Mouse (Mus musculus): ENCODE results near the gene Kif21b.

Gene Kif21b

GRCm38 (mm10) chr1:136130951-136131558, at the start of gene Kif21b:
Kif21b (plus strand) TSS chr1:136131389.
- peak; percentile 75 for DNase-seq

DNA sequence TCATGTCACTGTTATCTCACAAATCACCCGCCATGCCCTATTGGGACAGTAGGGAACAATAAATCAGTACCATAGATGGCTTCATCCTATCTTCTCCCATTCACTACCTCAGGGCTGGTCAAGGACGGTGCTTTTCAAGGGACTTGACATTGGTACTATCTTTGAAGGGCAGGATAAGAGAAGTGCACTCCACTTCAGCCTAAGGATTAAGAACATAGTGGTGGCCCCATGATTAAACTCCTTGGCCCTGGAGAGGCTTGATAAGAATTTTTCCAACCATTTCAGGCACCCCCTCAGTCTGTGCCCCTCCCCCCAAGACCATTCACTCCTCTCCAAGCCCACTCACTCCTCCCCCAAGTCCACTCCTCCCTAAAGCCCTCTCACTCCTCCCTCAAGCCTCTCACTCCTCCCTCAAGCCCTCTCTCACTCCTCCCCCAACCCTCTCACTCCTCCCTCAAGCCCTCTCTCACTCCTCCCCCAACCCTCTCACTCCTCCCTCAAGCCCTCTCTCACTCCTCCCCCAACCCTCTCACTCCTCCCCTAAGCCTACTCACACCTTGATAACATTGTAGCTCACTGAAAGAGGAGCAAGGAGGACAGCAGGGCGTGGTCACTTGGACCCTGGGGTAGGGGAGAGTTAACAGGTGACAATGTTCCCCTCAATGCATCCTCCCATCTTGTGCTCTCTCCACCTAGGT, 45.1 kb upstream of the Kif21b start:
- no peak for DNase-seq

GRCm38 (mm10) chr1:136089368-136090165, 41.6 kb upstream of the Kif21b start:
- no peak for DNase-seq

- DNase-seq, result no peak
Measured at GRCm38 (mm10) chr1:136093726-136094125, 37.5 kb upstream of the Kif21b start.

DNA sequence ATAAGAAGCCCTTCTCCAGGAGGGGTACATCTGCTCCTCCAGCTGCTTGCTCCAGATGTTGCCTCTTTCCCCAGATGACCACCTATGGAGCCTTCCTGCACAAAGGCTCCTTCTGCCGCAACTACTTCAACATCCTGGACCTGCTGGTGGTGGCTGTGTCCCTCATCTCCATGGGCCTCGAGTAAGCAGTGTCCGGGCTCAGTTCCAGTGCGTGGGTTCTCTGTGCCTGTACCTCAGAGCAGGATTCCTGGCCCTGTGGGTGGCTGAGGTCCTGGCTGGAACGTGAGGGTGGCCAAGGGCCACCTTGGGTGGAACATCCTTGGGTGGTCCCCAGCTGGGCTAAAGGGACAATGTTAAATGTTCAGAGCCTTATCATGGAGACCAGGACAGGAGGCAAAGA, 36.4 kb upstream of the Kif21b start:
- DNase-seq, result no peak

DNA sequence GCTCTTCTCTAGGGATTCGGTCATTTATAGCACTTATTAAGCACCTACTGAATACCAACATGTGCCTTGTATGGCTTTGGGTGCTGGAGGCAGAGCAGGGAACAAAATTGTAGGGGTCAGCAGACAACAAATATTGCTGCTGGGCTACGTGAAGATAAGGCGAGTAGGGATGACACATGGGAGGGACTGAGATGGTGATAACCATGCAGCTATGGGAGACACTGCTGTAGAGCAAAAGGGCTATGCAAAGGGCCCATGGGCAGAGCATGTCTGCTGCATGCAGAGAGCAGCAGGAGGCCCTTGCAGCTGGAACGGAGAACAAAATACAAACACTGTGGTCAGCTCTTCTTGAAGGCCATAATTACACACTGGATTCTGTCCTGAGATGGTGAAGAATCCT, 29.1 kb upstream of the Kif21b start:
- no peak for DNase-seq

GRCm38 (mm10) chr1:136102551-136102950, 28.6 kb upstream of the Kif21b start:
- DNase-seq, result no peak

DNA sequence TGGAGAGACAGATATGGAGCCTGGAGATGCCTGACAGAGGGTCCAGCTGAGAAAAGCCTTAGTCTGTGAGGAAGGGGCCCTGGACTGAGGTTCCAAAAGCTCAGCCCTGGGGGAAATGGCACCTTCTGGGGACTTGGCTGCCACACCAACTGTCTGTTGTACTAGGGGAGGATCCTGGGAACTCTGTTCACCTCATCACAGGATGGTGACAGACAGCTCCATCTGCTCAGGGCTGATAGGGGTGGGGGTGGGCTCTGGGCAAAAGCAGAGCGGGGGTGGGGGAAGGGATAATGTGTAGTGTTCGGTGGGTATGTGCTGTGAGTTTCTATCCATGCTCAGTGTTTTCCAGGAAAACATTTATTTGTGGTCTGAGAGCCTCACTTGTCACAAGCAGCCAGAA, 28.2 kb upstream of the Kif21b start:
- no peak for DNase-seq

DNA sequence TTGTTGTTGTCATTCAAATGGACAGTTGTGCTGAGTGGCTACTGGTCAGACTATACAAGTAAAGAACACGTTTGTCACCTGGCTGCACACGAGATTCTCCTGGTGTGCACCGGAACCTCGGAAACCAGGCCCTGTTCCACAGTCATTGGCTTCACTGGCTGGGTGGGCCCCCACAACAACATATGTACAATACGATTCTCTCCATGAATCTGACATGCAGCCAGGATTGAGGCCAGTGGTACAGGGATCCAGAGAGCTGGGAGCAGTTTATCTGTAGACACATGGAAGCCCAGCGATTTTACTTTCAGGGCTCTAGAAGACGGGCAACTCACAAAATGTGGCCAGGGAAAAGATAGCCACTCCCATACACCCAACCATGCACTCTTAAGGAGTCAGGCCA, 27.5 kb upstream of the Kif21b start:
- DNase-seq, result no peak

DNA sequence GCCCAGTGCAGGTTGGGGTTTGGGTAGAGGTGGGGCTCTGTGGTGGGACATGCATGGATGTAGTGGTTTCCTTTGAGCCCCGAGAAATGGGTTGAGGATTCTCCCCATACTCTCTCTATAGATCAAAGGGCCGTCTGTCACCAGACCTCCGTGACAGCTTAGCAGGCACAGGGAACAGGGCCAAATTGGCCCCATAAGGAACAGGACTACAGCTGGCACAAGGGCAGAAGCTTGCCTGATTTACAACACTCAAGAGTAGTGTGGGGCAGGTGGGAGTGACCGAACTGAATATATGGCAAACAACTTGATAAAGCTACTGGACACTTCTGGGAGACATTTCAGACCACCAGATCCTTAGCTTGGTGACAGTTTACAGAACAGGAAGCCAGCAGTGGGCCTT, 26.4 kb upstream of the Kif21b start:
- no peak for DNase-seq

GRCm38 (mm10) chr1:136109464-136109863, 21.7 kb upstream of the Kif21b start:
- DNase-seq, result no peak

- DNase-seq, result no peak
Measured at GRCm38 (mm10) chr1:136116183-136116582, 15.0 kb upstream of the Kif21b start.

DNA sequence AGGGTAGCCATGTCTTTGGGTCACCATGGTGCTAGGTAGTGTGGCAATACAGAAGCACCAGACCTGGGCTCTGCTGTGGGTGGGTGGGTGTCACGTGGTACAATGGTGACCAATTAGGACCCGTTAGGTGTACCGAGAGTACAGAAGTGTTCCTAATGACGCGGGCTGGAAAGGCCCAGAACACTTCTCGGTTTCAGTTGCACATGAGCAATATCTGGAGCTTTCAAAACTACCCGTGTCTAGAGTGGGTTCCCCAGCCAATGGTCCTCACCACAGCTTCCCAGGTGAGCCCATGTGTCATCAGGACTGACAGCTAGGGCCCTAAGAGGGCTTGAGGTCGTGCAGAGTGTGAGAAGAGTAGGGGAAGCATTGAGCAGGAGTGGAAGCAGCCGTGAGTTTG, 14.1 kb upstream of the Kif21b start:
- no peak for DNase-seq

DNA sequence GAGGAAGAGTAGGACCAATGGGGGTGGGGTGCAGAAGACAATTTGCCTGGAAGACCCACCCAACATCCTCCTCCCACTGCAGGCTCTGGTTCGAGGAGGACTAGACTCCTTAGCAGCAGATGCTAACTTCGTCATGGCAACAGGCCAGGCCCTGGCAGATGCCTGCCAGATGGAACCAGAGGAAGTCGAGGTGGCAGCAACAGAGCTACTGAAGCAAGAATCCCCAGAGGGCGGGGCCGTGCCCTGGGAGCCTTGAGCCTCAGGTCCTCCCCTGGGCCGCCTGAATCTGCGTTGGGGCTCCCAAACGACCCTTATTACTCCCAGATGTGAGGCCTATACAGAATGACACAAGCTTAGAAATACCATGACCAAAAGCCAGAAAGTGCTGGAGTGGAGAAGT, 12.3 kb upstream of the Kif21b start:
- DNase-seq, result no peak

- no peak for DNase-seq
Measured at GRCm38 (mm10) chr1:136119571-136120262, 11.5 kb upstream of the Kif21b start.

DNA sequence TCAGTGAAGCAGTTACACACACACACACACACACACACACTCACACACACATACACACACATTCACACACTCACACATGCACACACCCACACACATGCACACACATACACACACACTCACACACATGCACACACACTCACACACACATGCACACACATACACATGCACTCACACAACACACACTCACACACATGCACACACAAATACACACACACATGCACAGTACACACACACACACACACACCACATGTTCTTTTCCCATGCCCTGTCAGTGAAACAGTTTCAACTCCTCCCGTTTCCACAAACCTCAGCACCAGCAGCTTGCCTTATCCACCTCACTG, 11.0 kb upstream of the Kif21b start:
- no peak for DNase-seq

GRCm38 (mm10) chr1:136120785-136121184, 10.4 kb upstream of the Kif21b start:
- DNase-seq, result no peak

- no peak for DNase-seq
Measured at GRCm38 (mm10) chr1:136122030-136122429, 9.2 kb upstream of the Kif21b start.

GRCm38 (mm10) chr1:136126159-136126765, 4.9 kb upstream of the Kif21b start:
- DNase-seq, result no peak

- DNase-seq, result peak; percentile 48
Measured at GRCm38 (mm10) chr1:136126895-136127294, 4.3 kb upstream of the Kif21b start.

- no peak for DNase-seq
Measured at GRCm38 (mm10) chr1:136127856-136128255, 3.3 kb upstream of the Kif21b start.

- DNase-seq, result no peak
Measured at GRCm38 (mm10) chr1:136128416-136128815, 2.8 kb upstream of the Kif21b start.

DNA sequence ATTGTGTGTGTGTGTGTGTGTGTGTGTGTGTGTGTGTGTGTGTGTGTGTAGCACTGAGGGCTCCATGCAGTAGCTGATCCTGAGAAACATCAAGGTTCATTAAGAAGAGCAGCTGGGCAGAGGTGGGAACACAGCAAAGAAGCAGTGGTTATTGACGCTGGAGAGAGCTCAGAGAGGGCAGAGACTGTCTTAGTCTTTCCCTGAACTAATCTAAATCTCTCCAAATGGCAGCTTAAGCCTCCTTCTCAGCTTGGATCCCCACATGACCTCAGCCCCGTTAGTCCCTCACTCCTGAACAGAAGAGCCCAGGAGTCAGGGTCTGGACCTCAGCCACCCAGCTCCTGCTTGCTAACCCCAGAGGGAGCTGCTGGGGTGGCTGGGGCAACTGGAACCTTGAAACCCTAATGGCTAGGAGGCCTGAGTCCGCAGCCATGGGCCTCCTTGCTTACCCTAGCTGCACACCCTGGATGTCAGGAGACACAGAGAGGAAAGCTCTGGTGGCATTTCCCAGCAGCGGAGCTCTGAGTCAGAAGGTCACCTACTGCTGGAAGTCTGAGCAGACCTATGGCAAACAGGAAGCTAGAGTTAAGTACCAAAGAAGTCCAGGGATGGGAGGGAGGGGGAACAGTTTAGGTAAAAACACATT, 2.1 kb upstream of the Kif21b start:
- no peak for DNase-seq

All from kidney, adult 11 months (tissue).